Mouse (Mus musculus) heart, postnatal 0 days (tissue): ENCODE results near the gene S100g. TPM values are rescaled to one million over a fixed set of nuclear protein-coding genes. Genes with fewer than 3 reads are reported as not detected.

Experiments
- ATAC-seq: fragments of 200-750 bp; cut with Nextera tagmentation; 2 replicates; pipeline ENCODE4 v1.8.0; 2017; ENCODE audit warnings: low read depth, moderate number of reproducible peaks, moderate library complexity; ENCODE audit not compliant: insufficient read depth
- DNase-seq: peaks from one replicate; pipeline ENCODE4 v3.0.0-alpha.2; 2016; ENCODE audit warnings: low spot score
- H3K27ac ChIP-seq: fragments of 300-500 bp; sonication (generic); 2 replicates; pipeline ENCODE4 v1.5.1; 2014; ENCODE audit warnings: low read depth, mild to moderate bottlenecking
- H3K27me3 ChIP-seq: fragments of 300-500 bp; sonication (generic); 2 replicates; pipeline ENCODE4 v1.6.1; 2014; ENCODE audit warnings: low read length, mixed read lengths; ENCODE audit not compliant: control insufficient read depth, insufficient read depth
- H3K36me3 ChIP-seq: fragments of 300-500 bp; sonication (generic); replicated peaks from 2 replicates; pipeline ENCODE4 v1.6.1; 2014; ENCODE audit warnings: low read length, mixed read lengths; ENCODE audit not compliant: control insufficient read depth, insufficient read depth
- H3K4me1 ChIP-seq: fragments of 300-500 bp; sonication (generic); 2 replicates; pipeline ENCODE4 v1.6.1; 2014; ENCODE audit warnings: antibody characterized with exemption; ENCODE audit not compliant: control insufficient read depth, insufficient read depth
- H3K4me2 ChIP-seq: fragments of 300-500 bp; sonication (generic); 2 replicates; pipeline ENCODE4 v1.6.1; 2014; ENCODE audit warnings: low read depth, mild to moderate bottlenecking, low read length, moderate library complexity
- H3K4me3 ChIP-seq: fragments of 300-500 bp; sonication (generic); 2 replicates; pipeline ENCODE4 v1.5.1; 2014; ENCODE audit warnings: low read depth, low read length
- H3K9ac ChIP-seq: fragments of 300-500 bp; sonication (generic); replicated peaks from 2 replicates; pipeline ENCODE4 v1.6.1; 2014; ENCODE audit warnings: low read depth, low read length, mixed read lengths
- H3K9me3 ChIP-seq: fragments of 300-500 bp; sonication (generic); replicated peaks from 2 replicates; pipeline ENCODE4 v1.6.1; 2016; ENCODE audit warnings: low read length; ENCODE audit not compliant: control insufficient read depth
- CTCF ChIP-seq: IDR thresholded peaks from 2 replicates; pipeline ENCODE4 v1.5.1; 2016; ENCODE audit warnings: antibody characterized with exemption, control low read depth, low read depth
- EP300 ChIP-seq: IDR thresholded peaks from 2 replicates; pipeline ENCODE4 v1.6.1; 2016; ENCODE audit warnings: antibody characterized with exemption, low read depth
- WGBS: fragments of 180-500 bp; shearing (Covaris S2); extraction: QIAGEN DNeasy Blood & Tissue Kit; methylation state at CpG from one replicate; pipeline ENCODE4 v1.1.7; 2014; 5-methylcytosine and 5-hydroxymethylcytosine counted together
- polyA plus RNA-seq: library from polyadenylated mRNA; unstranded; fragments of >200 nt; fragmentation: Nextera tagmentation; extraction: Ambion mirVana; gene quantifications from 2 replicates; pipeline ENCODE4 v1.2.1, GENCODE M21; 2015
- total RNA-seq: library from RNA; depleted of rRNA; stranded (reverse); fragments of >200 nt; gene quantifications from 2 replicates; pipeline ENCODE4 v1.2.3, GENCODE M21; 2014; ENCODE audit warnings: low replicate concordance; rRNA removed

The S100g gene
- total RNA-seq (not detected in 2 replicates), polyA plus RNA-seq (0.36 TPM in 1 of 2 replicates, not detected in the other)

GRCm38 (mm10) chrX:162964383-162964782 lies at the start of gene S100g:
S100g (minus strand) TSS chrX:162964599.
- no peaks in the 10 kb centered on the region for H3K4me1 ChIP-seq
- 54% methylated on average over 3 of the region's 3 CpGs for WGBS
- H3K4me3 ChIP-seq, result no peak within 1 kb of the TSS
- DNase-seq (no peak), ATAC-seq (no peak)
- H3K27me3 ChIP-seq, result no peaks in the 10 kb centered on the region
- no peaks in the 10 kb centered on the region for H3K36me3 ChIP-seq
- H3K4me2 ChIP-seq, result no peak within 1 kb of the TSS
- H3K9me3 ChIP-seq, result no peaks in the 10 kb centered on the region
- H3K9ac ChIP-seq, result no peak within 1 kb of the TSS
- H3K27ac ChIP-seq, result no peak within 1 kb of the TSS
- TF ChIP-seq EP300, result no peak
- no peak for TF ChIP-seq CTCF

GRCm38 (mm10) chrX:162992121-162992520 lies 27.7 kb upstream of the S100g start:
- H3K4me2 ChIP-seq, result no peak overlapping the region
- no peaks in the 10 kb centered on the region for H3K4me1 ChIP-seq
- no peaks in the 10 kb centered on the region for H3K27me3 ChIP-seq
- H3K36me3 ChIP-seq, result no peaks in the 10 kb centered on the region
- TF ChIP-seq EP300, result no peak
- TF ChIP-seq CTCF, result no peak
- no peak overlapping the region for H3K27ac ChIP-seq
- no peak overlapping the region for H3K9ac ChIP-seq
- H3K9me3 ChIP-seq, result no peaks in the 10 kb centered on the region
- WGBS, result 69% methylated on average over 3 of the region's 3 CpGs
- DNase-seq, result no peak
- no peak overlapping the region for H3K4me3 ChIP-seq
- no peak for ATAC-seq

DNA sequence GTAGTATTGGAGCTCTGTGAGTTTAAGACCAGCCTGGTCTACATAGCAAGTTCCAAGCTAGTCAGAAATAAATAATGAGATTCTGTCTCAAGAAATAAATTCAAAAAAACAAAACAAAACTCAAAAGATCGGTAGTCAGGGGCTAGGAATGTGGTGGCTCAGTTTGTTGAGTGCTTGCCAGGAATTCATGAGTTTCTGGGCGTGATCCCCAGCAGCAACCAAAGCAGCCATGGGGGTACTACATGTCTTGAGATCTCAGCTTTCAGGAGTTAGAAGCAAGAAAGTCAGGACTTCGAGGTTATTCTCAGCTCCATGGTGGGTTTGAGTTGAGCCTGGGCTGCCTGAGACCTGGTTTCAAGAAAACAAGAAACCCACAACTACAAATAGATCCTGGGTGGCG lies 27.0 kb upstream of the S100g start:
- Histone ChIP-seq H3K4me3 (no peak overlapping the region), H3K27ac (no peak overlapping the region), H3K4me2 (no peak overlapping the region), H3K9me3 (no peaks in the 10 kb centered on the region), H3K9ac (no peak overlapping the region), H3K4me1 (no peaks in the 10 kb centered on the region), H3K36me3 (no peaks in the 10 kb centered on the region), H3K27me3 (no peaks in the 10 kb centered on the region)
- WGBS, result 67% methylated on average over 4 of the region's 4 CpGs
- DNase-seq (no peak), ATAC-seq (no peak)
- TF ChIP-seq EP300, result no peak
- TF ChIP-seq CTCF, result no peak

- no peak overlapping the region for H3K9ac ChIP-seq
- H3K9me3 ChIP-seq, result no peaks in the 10 kb centered on the region
- no peaks in the 10 kb centered on the region for H3K4me1 ChIP-seq
- no peak overlapping the region for H3K27ac ChIP-seq
- H3K27me3 ChIP-seq, result no peaks in the 10 kb centered on the region
- TF ChIP-seq EP300 (no peak), CTCF (no peak)
- no peaks in the 10 kb centered on the region for H3K36me3 ChIP-seq
- 90% methylated on average over 10 of the region's 10 CpGs for WGBS
- H3K4me3 ChIP-seq, result no peak overlapping the region
- no peak overlapping the region for H3K4me2 ChIP-seq
- DNase-seq, result no peak
- no peak for ATAC-seq
These were observed 22.6 kb upstream of the S100g start for GRCm38 (mm10) chrX:162986876-162987495.

DNA sequence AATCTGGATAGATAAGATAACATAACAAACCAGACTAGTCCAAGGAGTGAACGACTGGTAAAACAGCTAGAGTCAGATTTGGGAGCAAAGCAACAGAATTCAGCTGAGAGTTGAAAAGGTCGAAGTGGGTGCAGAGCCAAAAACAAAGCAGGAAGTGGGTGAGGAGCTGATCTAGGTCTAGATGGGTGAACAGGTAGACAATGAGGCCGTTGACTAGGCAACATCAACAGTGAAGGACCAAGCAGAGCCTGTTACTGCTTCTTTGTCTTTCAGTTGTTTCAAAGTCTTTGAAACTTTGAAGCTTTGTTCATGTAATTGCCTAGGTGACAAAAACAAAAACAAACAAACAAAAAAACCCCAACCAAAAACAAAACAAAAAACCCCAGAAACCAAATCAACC lies 11.8 kb upstream of the S100g start:
- H3K4me2 ChIP-seq, result no peak overlapping the region
- no peak overlapping the region for H3K27ac ChIP-seq
- TF ChIP-seq CTCF (no peak), EP300 (no peak)
- no peak overlapping the region for H3K9ac ChIP-seq
- ATAC-seq (no peak), DNase-seq (no peak)
- H3K27me3 ChIP-seq, result no peaks in the 10 kb centered on the region
- WGBS, result 77% methylated on average over 3 of the region's 3 CpGs
- H3K4me3 ChIP-seq, result no peak overlapping the region
- H3K36me3 ChIP-seq, result no peaks in the 10 kb centered on the region
- no peaks in the 10 kb centered on the region for H3K9me3 ChIP-seq
- no peaks in the 10 kb centered on the region for H3K4me1 ChIP-seq

- DNase-seq (no peak), ATAC-seq (0 out of 2 replicates have a peak, but pooled peaks have one; percentile 11)
- H3K9ac ChIP-seq, result no peak overlapping the region
- no peaks in the 10 kb centered on the region for H3K4me1 ChIP-seq
- TF ChIP-seq EP300, result no peak
- no peak for TF ChIP-seq CTCF
- H3K4me3 ChIP-seq, result no peak overlapping the region
- 39% methylated on average over 8 of the region's 8 CpGs for WGBS
- no peaks in the 10 kb centered on the region for H3K9me3 ChIP-seq
- H3K27ac ChIP-seq, result no peak overlapping the region
- H3K36me3 ChIP-seq, result no peaks in the 10 kb centered on the region
- no peaks in the 10 kb centered on the region for H3K27me3 ChIP-seq
- no peak overlapping the region for H3K4me2 ChIP-seq
These were observed 3.1 kb upstream of the S100g start for GRCm38 (mm10) chrX:162967456-162967855.
